ENCODE assay signal across 11 mouse cellular contexts in the genomic region with DNA sequence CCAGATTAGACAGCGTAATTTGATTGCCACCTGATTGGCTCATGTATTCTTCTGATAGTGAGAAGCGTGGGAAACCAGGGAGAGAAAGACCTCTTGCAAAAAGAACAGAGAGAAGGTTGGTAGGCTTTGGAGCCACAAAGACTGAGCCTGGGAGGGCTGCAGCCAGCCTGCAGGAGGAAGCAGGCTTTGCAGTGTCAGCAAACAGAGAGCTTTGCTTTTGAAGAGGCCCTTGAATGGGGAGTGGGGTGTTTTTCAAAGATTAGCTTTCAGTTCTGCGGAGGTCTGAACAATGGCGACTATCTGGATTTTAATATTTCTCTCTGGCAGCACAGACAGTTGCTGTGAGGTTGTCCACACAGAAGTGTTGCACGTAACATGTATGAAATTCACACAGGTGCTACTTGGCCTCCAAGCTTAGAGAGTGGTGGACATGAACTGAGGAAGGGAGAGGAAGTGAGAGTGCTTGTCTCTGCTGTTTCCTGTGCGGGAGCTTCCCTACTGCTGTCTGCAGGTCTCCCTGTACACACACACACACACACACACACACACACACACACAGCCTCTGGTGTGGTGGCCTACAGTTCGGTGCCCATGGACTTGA.
DNase-seq lines count a peak whose midpoint lies in the region; ATAC-seq lines count a peak whose summit lies in the region.
"Had no signal": no experiment of that assay in that cellular context is flagged by ENCODE, and none has a peak within 500 bp of the region (broad histone marks: within the 10 kb centered on the region; RNA-seq: fewer than 3 reads in every experiment).

No protein-coding gene starts in this region.

- peaks cover 14% of the 10 kb centered on the region for H3K4me1 ChIP-seq in heart, embryonic 12.5 days (replicated peaks)
- H3K4me1 ChIP-seq: neural tube, embryonic 13.5 days had no signal

- H3K4me3 ChIP-seq in heart, embryonic 12.5 days, result no peak overlapping the region
- H3K4me3 ChIP-seq: neural tube, embryonic 13.5 days had no signal

- peaks cover 10% of the 10 kb centered on the region; the same call in 1 of the 2 replicates for H3K36me3 ChIP-seq in heart, embryonic 12.5 days
- H3K36me3 ChIP-seq: neural tube, embryonic 13.5 days had no signal

- H3K4me2 ChIP-seq in heart, embryonic 12.5 days, result no peak overlapping the region
- H3K4me2 ChIP-seq: neural tube, embryonic 13.5 days had no signal

- H3K27ac ChIP-seq in heart, embryonic 12.5 days (ENCODE audit: poor library complexity, severe bottlenecking), result peak overlapping the region; percentile 6
- H3K27ac ChIP-seq: kidney, postnatal 0 days; neural tube, embryonic 13.5 days had no signal

- H3K9ac ChIP-seq in heart, embryonic 12.5 days, result no peak overlapping the region
- H3K9ac ChIP-seq: neural tube, embryonic 13.5 days had no signal

- 53% methylated on average over 7 of the region's 7 CpGs for WGBS in heart, embryonic 12.5 days

- peak; percentile 21 for DNase-seq in heart, adult 8-10 months (ENCODE audit: low spot score)
- no peak for DNase-seq in heart, postnatal 25 days (ENCODE audit: low spot score)
- DNase-seq in kidney, postnatal 10 days, result no peak
- no peak for DNase-seq in adrenal gland, postnatal 10 days
- no peak for DNase-seq in gastrocnemius, postnatal 25 days

- no peaks in the 10 kb centered on the region for H3K9me3 ChIP-seq in heart, embryonic 12.5 days (replicated peaks)
- H3K9me3 ChIP-seq: neural tube, embryonic 13.5 days had no signal

- peak; percentile 46 for ATAC-seq in activated CD4-positive, CD25-positive, alpha-beta regulatory T cell, adult 4 months
- ATAC-seq in heart, embryonic 12.5 days (ENCODE audit: insufficient number of reproducible peaks, low FRiP score), result no peak
- peak; percentile 87 for ATAC-seq in megakaryocyte progenitor cell, adult 5-6 weeks (replicated peaks; ENCODE audit: poor library complexity)

- intact Hi-C loops in heart, postnatal 25 days (cut with DNase I), result no loop called here

- no peaks in the 10 kb centered on the region for H3K27me3 ChIP-seq in heart, embryonic 12.5 days (replicated peaks)
- H3K27me3 ChIP-seq: CH12.LX; neural tube, embryonic 13.5 days had no signal
